Mouse (Mus musculus): ENCODE measurements around the gene Abhd5. TPM values are rescaled to one million over a fixed set of nuclear protein-coding genes. Genes with fewer than 3 reads are reported as not detected.
"Not testable (repeated sequence)": the region's sequence is repeated elsewhere in the genome, so short reads cannot be mapped to it uniquely, and the experiment has no call there.

The Abhd5 gene
- total RNA-seq (2021), result 10 to 100 TPM; 53.8 to 56.8 TPM

DNA sequence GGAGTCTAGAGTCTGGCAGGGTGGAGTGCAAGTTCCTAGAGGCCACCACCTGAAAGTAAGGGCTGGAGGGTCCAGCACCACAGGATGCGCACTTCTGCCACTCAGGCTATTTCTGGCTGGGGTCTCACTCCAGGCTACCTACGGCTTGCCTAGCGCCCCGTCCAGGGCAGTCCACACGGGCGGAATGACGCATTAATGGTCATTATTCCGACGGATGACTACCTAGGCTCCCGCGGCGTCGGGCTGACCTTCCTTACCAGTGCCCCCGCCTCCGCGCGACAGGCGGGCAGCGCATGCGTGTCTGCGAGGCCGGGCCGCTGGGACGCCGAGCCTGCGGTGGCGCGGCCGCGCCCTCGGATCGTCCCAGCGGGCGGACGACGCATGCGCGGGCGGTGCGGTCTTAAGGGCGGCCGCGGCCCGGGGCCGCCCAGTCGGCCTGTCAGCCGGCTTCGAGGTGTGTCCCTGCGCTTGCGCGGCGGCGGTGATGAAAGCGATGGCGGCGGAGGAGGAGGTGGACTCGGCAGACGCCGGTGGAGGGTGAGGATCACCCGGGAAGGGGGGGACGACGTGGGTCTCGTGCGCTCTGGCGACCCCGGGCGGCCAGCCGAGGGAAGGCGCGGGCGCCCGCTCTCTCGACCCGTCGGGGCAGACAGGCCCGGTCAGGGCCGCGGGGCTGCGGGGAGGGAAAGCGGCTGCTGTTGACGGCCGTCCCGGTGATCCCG, at the start of gene Abhd5:
Gene Abhd5, plus strand, starts transcription at position 306 of the 722 bp plus-strand sequence.
- peak; percentile 98 for DNase-seq
- intact Hi-C loops (cut with DNase I), result loop anchor here (2.0 kb wide), 1 partner anchor 103 kb away; no protein-coding TSS in a partner anchor

DNA sequence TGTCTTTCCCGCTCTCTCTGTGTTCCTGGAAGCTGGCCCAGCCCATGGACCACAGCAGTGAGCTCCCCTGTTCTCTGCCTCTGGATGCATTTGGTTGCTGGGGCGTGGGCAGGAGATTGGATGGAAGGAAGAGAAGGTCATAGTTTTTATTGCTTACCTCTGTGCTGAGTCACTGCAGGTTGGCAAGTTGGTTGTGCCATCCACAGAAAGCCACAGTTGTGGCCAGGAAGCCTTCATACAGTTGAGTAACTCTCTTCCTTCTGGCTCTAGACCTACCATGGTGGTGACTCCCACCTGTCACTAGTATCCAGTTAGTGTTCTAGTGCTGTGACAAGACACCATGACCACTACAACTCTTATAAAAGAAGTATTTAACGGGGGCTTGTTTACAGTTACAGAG, 46.1 kb upstream of the Abhd5 start:
- intact Hi-C loops (cut with DNase I), result no loop called here

DNA sequence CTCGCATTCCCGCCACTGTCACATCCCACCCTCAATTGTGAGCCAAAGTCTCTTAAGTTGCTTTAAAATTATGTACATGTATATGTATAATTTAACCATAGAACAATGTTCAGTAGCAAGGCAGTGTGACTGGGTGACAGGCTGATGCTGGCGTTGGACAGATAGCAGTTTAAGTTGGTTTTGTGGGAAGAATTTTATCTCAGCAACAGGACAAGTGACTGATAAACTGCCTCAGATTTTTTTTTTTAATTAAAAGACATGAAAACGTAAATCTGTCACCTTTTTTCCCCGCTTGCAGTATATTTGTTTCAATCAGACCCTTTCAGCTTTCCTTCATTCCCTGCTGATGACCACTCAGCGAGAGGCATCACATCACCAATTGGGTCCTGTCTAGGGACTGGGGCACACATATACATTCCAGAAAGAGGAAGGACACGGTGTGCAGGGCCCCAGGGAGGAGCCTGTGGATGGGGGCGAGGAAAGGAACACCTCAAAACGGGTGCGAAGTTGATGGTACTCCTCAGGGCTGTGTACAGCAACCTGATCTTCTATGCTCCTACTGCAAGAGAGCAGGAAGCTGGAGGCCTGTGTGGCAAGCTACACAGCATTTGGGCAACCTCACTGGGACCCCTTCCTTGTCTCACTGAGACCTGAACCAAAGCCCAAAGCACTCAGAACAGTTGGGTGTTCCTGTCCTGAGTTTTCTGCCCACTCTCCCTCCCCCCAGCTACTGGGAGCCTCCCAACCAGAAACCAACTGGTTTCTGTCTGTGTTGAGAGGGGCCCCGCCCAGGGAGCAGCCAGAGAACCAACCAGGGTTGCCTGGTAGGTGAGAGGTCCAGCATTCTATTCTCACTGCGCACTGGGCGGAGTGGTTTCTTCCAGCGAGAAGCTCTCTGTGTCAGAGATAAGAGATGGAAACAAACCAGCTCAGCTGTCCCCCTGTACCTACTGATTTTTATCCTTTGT, 42.1 kb upstream of the Abhd5 start:
- peak; percentile 16 to 19 for DNase-seq
- intact Hi-C loops (cut with DNase I), result no loop called here

More for the DNA sequence above, 46.1 kb upstream of the Abhd5 start:
- no peak for DNase-seq

DNA sequence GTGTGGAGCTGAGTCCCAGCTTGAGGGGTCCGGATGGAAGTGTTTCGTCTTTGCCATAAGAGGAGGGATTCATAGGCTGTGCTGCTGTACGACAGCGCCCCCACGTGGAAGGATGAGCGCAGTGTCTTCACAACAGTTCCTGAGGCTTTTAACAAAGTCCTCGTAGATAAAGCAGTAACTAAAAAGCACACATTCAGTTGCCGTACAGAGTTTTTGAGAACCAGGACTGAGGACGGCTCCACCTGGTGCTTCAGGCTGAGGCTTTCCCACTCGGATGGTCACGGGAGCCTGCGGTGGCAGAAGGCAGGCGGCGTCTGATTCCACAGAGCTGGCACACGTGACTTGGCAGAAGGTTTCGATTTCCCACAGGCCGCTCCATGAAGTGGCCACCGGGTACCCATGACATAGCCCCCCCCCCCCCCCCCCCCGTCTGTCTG, 40.8 kb upstream of the Abhd5 start:
- peak; percentile 87 to 92 for DNase-seq
- intact Hi-C loops (cut with DNase I), result loop anchor here (1.0 to 5.0 kb wide), 2 partner anchors 63 to 293 kb away; no protein-coding TSS in a partner anchor

DNA sequence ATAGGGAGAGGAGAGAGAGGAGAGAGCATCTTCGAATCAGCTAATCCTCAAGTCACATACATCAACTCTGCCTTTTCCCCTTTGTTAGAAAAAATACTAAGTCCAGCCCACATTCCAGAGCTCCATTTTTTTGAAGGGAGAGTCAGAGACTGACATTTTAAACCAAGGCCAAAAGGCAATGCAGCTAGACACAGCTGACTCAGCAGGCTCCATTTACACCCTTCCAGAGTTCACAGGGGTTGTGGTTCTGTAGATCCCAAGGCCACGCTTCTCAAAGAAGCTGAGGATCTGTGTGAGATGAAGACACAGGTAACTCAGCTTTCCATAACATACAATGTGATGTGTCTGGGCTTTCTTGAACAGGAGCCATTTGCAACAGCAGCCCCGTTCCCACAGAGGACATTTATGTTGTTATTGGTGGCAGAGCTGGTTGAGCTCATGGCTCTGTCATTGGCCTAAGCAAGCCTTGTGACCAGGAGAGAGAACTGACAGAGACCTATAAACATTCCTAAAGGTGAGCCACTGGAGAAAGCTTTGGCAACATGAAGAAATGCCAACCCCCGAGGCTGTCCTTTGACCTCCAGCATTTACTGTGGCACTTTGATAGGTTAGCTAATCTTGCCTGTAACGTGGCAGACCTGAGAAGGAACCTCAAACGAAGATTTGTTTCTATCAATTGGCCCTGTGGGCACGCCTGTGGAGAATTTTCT, 40.2 kb upstream of the Abhd5 start:
- intact Hi-C loops (cut with DNase I), result loop anchor here (5.0 kb wide), 1 partner anchor 294 kb away; no protein-coding TSS in a partner anchor
- DNase-seq, result peak; percentile 26 to 28

DNA sequence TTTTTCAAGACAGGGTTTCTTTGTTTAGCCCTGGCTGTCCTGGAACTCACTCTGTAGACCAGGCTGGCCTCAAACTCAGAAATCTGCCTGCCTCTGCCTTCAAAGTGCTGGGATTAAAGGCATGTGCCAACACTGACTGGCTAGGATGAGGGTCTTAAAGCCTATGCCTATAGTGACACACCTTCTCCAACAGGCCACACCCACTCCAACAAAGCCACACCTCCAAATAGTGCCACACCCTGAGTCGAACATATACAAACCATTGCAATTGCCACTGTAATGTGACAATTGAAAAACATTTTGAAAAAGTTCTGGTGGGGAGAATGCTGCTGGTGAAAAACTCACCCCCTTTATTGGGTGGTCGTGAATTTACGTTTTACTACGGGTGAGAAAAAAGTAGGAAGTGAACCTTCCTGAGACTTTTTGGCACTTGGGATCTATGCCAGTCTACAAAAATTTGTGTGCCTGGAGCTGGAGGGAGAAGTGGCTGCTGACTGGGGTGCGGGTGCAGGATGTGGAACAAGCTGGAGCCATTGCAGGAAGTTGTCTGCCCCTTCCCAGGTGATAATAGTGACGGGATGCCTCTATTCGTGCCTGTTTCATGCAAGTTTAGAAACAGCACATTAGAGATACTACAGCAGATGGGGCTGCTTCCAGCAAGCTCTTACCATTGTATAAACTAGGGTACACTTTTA, 39.0 kb upstream of the Abhd5 start:
- no peak for DNase-seq
- intact Hi-C loops (cut with DNase I), result loop anchor here (5.0 kb wide), 1 partner anchor 295 kb away; no protein-coding TSS in a partner anchor

DNA sequence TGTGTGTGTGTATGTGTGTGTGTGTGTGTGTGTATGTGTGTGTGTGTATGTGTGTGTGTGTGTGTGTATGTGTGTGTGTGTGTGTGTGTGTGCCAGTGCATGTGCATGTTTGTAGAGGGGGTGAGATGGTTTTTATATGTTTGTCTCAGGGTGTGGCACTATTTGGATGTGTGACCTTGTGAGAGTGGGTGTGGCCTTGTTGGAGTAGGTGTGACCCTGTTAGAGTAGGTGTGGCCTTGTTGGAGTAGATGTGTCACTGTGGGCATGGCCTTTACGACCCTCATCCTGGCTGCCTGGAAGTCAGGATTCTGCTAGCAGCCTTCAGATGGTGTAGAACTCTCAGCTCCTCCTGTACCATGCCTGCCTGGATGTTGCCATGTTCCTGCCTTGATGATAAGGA, 38.3 kb upstream of the Abhd5 start:
- intact Hi-C loops (cut with DNase I), result loop anchor here (5.0 kb wide), 1 partner anchor 296 kb away; no protein-coding TSS in a partner anchor
- DNase-seq, result not testable (repeated sequence)

DNA sequence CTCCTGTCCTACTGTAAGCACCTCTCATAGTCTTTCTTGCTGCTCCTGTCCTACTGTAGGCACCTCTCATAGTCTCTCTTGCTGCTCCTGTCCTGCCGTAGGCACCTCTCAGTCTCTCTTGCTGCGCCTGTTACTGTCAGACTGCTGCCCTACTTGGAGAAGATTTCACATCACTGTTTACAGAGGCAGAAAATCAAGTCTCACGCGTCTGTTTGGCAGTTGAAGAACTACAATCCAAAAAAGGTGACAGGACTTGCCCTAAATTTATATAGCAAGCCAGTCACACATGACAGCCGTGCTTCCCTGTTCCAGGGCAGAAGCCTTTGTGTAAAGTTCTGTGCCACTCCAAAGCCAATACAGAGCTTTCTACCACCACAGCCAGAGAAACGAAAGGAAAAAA, 37.0 kb upstream of the Abhd5 start:
- intact Hi-C loops (cut with DNase I), result loop anchor here (5.0 kb wide), 1 partner anchor 297 kb away; no protein-coding TSS in a partner anchor
- no peak for DNase-seq

DNA sequence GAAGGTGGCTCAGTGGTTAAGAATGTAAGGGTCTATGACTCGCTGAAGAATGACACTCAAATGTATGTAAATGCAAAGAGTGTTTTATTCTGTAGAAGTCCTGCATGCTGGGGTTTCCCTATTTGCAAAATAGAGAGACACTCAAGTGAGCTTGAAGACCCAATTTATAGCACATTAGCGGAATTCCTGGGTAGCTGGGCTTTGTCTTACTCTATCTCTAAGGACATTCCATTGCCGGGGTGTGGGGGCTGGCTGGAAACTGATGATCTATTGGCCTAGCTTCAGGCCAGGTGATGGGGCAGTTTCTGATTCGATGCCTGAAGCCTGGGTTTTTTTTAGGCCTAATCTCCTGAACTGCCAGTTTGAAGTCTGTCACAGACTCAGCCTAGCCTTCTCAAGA, 36.5 kb upstream of the Abhd5 start:
- DNase-seq, result no peak
- intact Hi-C loops (cut with DNase I), result loop anchor here (5.0 kb wide), 1 partner anchor 298 kb away; no protein-coding TSS in a partner anchor

DNA sequence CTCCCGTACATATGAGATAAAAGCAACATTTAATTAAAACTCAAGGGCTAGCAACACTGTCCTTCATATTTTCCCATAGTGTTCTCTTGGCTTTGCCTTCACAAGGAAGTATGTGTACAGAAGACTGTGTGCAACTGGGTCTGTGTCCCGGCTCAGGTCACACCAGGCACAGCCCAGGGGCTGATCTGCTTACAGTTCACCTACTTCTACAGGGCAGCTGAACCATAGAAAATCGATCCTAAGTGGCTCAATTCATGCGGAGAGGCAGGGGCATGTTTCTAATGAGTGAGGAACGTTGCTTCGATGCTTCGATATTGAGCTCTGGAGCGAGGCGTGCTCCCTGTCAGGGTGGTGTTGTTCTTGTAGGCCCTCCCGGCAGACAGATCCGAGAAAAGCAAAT, 35.9 kb upstream of the Abhd5 start:
- intact Hi-C loops (cut with DNase I), result no loop called here

DNA sequence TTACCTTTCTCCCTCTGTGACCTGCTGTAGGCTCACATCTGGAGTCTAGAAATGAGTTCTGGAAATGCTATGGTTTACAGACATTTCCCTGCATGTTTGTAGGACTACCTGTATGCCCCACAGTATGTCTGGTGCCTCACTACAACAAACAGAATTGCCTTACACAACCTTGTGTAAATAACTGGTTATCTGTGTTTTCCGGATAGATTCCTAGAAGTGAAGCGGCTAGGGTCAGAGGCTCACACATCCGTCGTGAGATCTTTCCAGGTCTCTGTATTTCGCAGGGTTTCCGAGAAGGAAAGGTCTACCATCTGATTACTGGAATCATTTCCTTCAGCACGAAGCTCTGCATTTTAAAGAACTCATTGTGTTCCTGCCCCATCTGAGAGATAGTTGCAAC, 34.8 kb upstream of the Abhd5 start:
- intact Hi-C loops (cut with DNase I), result no loop called here
- no peak for DNase-seq

More for the DNA sequence above, 35.9 kb upstream of the Abhd5 start:
- DNase-seq, result no peak

DNA sequence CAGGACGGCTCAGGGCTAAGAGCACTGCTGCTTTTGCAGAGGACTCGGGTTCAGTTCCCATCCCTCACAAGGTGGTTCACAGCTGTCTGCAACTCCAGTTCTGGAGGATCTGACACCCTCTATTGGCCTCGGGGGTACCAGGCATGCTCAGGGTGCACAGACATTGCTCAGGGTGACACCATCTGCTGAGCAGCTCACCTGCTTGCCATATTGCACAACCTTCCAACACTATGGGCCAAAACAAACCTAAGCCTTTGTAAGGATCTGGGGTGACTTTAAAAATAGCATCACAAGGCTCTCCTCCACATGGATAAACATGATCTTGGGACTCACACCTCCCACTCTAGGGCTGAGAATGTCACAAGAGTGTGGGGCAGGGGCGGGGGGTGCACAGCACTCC, 30.8 kb upstream of the Abhd5 start:
- DNase-seq, result no peak
- intact Hi-C loops (cut with DNase I), result no loop called here

DNA sequence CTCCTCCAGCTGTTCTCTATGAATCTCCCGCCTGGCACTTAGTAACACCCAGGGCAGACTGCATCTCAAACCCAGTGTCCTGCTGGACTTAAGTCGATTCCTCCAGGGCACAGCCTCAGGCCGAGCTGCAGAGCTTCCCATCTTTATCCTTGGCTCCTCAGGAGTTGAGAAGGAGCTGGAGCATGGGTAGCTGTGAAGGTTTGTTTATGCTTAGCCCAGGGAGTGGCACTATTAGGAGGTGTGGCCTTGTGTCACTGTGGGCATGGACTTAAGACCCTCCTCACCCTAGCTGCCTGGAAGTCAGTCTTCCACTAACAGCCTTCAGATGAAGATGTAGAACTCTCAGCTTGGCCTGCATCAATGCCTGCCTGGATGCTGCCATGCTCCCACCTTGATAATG, 29.1 kb upstream of the Abhd5 start:
- no peak for DNase-seq
- intact Hi-C loops (cut with DNase I), result no loop called here

DNA sequence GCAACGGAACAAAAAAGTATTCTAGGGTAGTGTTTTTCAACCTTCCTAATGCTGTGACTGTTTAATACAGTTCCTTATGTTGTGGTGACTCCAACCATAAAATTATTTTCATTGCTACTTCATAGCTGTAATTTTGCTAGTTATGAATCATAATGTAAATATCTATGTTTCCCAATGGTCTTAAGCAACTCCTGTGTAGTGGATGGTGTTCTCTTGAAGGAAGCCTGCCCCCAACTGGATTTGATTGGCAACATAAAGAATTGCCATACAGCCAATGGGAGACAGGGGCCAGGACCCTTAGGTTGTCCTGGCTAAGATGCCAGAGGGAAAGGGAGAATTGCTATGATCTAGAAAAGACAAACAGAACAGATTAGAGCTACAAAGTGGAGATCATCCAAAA, 25.4 kb upstream of the Abhd5 start:
- intact Hi-C loops (cut with DNase I), result no loop called here
- DNase-seq, result no peak

DNA sequence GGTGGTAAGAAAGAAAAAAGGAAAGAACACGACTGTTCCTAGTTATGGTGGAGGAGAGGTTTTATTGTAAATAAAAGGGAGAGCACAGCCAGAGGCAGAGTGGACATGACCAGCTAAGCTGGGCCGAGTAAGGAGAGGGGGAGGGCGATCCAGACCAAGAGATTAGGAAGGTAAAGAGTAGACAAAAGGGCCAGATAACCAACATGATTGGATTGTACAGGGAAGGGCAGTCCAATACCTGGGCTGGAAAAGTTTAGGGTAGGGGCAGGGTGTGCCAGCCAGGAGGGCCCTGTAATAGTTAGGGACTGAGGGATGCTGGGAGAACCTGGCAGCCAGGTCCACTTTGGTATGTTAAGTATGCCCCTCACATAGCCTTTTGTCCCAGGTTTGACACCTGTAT, 23.2 kb upstream of the Abhd5 start:
- intact Hi-C loops (cut with DNase I), result no loop called here
- DNase-seq, result no peak

DNA sequence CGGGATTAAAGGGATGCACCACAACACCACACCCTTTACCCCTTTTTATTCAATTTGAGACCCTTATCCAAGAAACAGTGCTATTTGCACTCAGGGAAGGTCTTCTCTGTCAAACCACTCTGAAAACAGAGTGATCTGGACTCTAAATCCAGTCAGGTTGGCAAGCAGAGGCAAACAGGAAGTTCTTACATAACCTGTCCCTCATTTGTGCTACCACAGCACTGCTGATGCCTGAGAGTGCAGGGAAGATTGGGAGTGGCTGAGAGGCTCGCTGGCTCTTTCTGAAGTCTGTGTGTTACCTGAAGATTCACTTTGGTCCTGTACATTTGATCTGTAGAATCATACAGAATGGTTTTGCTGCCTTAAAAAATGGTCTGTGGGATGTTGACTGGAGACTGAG, 14.7 kb upstream of the Abhd5 start:
- intact Hi-C loops (cut with DNase I), result no loop called here
- no peak for DNase-seq

DNA sequence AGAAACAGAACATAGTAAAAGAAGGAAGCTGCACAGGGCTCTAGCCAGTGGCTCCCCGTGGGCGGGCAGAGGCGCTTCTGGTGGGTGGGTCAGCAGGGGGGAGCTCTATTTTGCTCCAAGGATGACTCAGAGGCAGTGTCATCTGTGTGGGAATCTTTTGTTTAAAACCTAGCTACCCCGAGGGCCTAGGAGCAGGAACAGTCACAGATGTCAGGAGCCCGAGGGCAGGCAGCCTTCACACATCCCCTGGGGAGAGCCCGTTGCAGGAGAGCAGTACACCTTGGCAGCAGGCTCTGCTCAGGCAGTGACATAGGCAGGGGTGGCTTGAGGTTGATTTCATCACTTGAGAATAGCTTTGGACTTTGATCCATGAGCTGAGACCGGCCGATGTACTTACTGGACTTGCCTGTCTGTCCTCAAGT, 13.9 kb upstream of the Abhd5 start:
- no peak for DNase-seq
- intact Hi-C loops (cut with DNase I), result no loop called here

DNA sequence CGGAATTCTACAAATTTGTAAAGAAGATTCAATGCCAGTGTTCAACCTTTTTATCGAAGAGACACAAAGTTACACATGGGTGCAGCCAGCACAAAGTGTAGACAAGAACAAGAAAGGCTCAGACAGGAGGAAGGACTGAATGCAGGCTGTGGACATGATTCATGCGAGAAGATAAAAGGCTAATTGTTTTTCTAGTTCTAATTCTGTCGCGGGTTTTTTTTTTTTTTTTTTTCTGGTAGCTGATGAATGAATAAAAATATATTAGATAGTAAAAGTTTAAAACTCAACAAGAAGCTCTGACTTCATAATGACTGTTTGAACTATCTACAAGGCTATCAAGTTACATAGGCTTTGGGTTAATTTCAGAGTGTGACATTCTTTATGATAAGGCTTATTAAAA, 11.4 kb upstream of the Abhd5 start:
- intact Hi-C loops (cut with DNase I), result no loop called here

DNA sequence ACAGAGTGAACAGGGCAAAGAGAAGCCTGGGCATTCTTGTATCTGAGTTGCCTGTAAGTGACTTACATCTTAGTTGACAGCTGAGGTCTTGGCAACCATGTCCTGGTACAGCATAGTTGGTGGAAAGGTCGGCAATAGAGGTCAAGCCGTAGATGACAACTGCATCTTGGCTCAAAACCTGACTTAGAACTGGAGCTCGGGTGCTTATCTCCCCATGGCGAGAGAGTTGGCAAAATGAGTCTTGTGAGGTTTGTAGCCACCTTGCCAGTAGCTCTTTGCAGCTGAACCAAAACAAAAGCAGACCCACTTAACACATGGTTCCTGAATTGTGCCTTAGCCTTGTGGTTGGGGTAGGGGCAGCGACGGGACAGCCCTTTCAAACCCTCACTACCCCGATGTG, 8.0 kb upstream of the Abhd5 start:
- DNase-seq, result no peak
- intact Hi-C loops (cut with DNase I), result no loop called here

More for the DNA sequence above, 11.4 kb upstream of the Abhd5 start:
- DNase-seq, result no peak

DNA sequence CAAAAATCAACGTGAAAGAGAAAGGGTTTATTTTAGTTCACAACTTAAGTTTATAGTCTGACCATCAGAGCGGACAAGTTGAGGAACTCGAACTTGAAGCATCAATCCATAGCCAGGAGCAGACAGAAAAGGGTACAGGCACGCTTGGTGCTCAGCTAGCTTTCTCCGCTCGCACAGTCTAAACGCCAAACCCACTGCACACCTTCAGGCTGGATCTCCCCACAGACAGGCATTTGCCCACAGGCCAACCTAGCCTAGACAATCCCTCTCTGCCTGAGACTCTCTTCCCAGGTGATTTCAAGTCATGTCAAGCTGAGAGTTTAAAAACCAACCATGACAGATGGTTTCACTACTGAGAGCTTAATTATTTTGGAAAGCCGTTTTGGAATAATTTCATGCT, 6.8 kb upstream of the Abhd5 start:
- intact Hi-C loops (cut with DNase I), result no loop called here
- DNase-seq, result no peak
